Mouse (Mus musculus): ENCODE data around the gene Amfr.

- no peak for TF ChIP-seq POLR2A (IDR thresholded peaks at IDR 0.05; ENCODE audit: insufficient read depth, low read depth, low read length)
- no peak for TF ChIP-seq CTCF (IDR thresholded peaks at IDR 0.05; ENCODE audit: insufficient read depth, low read depth, low read length)
Observed at GRCm38 (mm10) chr8:93971451-93971850, 41.2 kb downstream of the Amfr start.

All from olfactory bulb, adult 2 months (tissue).